Mouse (Mus musculus): Measurements from ENCODE around the gene Yipf1.
"Not testable (repeated sequence)": the region's sequence is repeated elsewhere in the genome, so short reads cannot be mapped to it uniquely, and the experiment has no call there.

- not testable (repeated sequence) for TF ChIP-seq CTCF, EP300 (IDR thresholded peaks at IDR 0.05; ENCODE audit: low read depth)
Measured at GRCm38 (mm10) chr4:107366408-107366807, 52.2 kb downstream of the Yipf1 start.

Measured in liver, embryonic 14.5 days (tissue).